Mouse (Mus musculus): ENCODE measurements around the gene Rela.
A peak's percentile ranks its signal among the peaks of the same experiment; 100 is the strongest.

Rela gene

GRCm38 (mm10) chr19:5637069-5638047 lies at the start of gene Rela:
Gene Rela, plus strand, starts transcription at chr19:5637483.
- peak; percentile 92 for DNase-seq (ENCODE audit: extremely low read depth, insufficient read length, low spot score)

DNA sequence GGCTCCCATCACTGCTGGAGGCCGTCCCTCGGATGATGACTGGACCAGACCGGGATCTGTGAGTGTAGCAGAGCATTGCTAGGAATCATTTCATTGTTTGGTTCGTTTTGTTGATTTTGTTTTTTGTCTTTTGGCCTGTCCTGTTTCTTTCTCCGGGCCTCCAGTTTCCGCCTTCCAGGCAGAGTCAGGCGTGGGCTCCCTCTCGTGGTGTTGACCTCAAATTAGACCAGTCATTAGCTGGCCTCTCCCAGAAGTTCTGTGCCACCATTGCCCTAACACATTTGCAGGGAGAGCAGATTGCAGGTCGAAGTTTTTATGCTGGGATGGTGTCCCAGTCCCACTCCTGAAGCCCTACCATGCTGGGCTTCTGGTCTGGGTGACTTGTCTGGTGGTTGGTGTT lies 48.1 kb upstream of the Rela start:
- no peak for DNase-seq (ENCODE audit: extremely low read depth, insufficient read length, low spot score)

DNA sequence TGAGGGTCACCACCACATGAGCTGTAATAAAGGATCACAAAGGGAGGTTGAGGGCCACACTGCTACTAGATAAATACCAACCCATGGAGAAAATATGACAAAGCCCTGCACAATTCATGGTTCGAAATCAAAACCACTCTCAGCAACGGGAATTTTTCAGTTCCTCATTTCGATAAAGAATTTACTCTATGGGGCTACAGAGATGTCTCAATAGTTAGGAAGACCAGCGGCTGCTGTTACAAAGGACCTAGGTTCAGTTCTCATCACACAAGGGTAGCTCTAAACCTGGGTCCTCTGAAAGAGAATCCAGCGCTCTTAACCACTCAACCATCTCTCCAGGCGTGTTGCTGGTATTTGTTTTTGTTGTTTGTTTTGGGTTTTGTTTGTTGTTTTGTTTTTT lies 45.4 kb upstream of the Rela start:
- no peak for DNase-seq (ENCODE audit: extremely low read depth, insufficient read length, low spot score)

GRCm38 (mm10) chr19:5599224-5599623 lies 38.1 kb upstream of the Rela start:
- DNase-seq (ENCODE audit: extremely low read depth, insufficient read length, low spot score): no peak

DNA sequence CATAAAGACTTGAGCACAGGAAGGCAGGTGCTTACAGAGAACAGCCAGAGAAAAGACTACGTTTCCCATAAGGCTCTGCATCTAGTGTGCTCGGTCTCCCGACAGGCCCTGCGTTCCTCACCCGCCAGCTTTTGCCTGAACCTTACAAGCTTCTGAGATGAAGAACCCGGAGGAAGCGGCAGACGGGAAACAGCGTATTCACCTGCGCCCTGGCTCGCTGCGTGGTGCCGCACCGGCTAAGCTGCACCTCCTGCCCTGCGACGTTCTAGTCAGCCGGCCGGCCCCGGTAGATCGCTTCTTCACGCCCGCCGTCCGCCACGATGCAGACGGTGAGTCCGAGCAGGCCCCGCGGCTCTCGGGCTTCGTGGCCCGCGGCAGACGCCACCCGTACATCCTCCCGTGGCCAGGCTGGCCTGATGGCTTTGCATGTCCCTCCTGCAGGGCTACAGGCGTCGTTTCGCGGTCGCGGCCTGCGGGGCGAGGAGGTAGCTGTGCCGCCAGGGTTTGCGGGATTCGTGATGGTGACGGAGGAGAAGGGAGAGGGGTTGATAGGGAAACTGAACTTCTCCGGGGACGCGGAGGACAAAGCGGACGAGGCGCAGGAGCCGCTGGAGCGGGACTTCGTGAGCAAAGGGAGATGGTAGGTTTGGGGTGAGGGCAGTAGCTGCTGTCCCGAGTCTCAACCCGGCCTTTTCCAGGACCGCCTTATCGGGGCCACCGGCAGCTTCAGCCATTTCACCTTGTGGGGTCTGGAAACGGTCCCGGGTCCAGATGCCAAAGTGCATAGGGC lies 35.3 kb upstream of the Rela start, which contains the start of gene Rnaseh2c:
Gene Rnaseh2c (plus strand): TSS at position 122 of the 790 bp plus-strand sequence.
- peak; percentile 82 for DNase-seq (ENCODE audit: extremely low read depth, insufficient read length, low spot score)

GRCm38 (mm10) chr19:5603664-5604063 lies 33.6 kb upstream of the Rela start:
- no peak for DNase-seq (ENCODE audit: extremely low read depth, insufficient read length, low spot score)

DNA sequence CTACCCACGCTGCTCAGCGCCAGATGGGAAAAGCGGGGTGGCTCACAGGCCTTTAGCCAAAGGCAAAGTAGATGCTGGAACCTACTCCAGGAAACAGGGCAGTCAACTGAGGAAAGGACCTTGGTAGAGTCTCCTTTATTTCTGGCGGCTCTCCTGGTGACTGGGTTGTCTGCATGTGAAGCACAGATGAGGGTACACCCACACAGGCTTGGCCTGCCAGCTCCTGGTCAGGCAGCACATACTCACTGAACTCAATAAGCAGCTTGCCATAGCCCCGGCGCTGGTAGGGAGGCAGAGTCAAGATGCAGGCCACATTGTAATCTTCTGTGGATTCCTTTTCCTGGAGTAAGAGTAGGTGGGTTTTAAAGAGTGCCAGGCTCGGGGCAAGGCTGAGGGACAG lies 32.2 kb upstream of the Rela start:
- no peak for DNase-seq (ENCODE audit: extremely low read depth, insufficient read length, low spot score)

DNA sequence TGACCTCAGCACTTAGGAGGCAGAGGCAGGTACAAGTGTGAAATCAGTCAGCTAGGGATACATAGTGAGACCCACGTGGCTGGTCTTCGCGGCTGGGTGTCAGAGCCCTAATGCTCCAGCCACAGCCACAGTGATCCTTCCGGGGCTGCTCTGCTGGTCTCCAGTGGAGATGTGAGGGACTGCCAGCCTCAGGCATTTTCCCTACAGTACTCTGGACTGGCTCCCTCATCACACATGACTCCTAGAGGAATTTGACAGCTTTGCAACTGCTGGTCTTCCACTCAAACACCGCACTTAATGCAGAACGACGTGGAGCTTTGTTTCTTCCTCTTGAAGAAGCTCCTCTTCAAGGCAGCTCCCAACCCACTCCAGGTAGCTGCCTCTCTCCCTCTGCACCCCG lies 31.1 kb upstream of the Rela start:
- no peak for DNase-seq (ENCODE audit: extremely low read depth, insufficient read length, low spot score)

- DNase-seq (ENCODE audit: extremely low read depth, insufficient read length, low spot score): no peak
Measured at GRCm38 (mm10) chr19:5607705-5608410, 29.4 kb upstream of the Rela start.

DNA sequence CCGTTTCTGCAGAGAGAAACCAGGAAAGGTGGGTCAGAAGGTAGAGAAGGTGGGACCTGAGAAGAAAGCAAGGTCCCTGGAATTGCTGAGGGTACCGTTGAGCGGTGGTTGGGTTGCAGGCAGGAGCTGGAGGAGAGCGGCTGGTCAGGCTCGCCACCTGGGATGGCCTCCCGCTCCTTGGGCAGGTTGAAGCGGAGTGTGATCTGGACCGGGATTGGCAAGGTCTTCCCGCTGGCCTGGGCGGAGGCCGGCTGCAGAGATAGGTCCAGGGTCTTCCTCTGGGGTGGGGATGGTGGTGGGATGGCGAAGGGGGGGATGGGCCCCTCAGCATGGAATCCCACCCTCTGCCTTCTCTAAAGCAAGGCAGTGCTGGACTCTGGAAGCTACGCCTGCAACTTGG lies 28.6 kb upstream of the Rela start:
- DNase-seq (ENCODE audit: extremely low read depth, insufficient read length, low spot score): no peak

DNA sequence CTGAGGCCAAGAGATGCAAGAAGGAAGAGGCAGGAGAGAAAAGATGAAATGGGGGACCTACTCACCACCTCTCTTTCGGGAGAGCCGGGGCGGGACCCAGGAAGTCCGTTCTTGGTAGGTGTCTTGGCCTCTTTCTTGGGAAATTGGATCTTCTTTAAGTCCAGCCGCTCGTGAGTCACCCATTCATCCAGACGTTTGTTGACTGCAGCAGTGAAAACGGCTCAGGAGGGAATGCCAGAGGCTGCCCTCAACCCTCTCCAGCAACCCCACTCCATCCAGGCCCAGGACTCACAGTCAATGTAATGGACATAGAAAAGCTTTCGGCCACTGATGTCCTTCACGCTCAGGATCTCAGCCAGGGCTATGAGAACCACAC lies 28.1 kb upstream of the Rela start:
- DNase-seq (ENCODE audit: extremely low read depth, insufficient read length, low spot score): no peak

GRCm38 (mm10) chr19:5609547-5610404 lies 27.5 kb upstream of the Rela start, which contains the start of gene Kat5:
Gene Kat5, minus strand, starts transcription at chr19:5610237.
- peak; percentile 91 for DNase-seq (ENCODE audit: extremely low read depth, insufficient read length, low spot score)

DNA sequence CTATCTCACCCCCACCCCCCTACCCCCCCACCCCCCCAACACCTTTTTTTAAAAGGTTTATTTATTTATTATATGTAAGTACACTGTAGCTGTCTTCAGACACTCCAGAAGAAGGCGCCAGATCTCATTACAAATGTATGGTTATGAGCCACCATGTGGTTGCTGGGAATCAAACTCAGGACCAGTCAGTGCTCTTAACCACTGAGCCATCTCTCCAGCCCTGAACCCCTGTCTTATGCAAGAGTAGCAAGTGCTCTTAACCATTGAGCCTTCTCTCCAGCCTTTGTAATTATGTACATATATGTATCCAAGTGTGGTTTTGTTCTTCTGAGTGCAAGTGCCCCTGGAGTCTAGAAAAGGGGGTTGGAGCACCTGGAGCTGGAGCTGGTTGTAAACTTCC lies 25.3 kb upstream of the Rela start:
- DNase-seq (ENCODE audit: extremely low read depth, insufficient read length, low spot score): no peak

DNA sequence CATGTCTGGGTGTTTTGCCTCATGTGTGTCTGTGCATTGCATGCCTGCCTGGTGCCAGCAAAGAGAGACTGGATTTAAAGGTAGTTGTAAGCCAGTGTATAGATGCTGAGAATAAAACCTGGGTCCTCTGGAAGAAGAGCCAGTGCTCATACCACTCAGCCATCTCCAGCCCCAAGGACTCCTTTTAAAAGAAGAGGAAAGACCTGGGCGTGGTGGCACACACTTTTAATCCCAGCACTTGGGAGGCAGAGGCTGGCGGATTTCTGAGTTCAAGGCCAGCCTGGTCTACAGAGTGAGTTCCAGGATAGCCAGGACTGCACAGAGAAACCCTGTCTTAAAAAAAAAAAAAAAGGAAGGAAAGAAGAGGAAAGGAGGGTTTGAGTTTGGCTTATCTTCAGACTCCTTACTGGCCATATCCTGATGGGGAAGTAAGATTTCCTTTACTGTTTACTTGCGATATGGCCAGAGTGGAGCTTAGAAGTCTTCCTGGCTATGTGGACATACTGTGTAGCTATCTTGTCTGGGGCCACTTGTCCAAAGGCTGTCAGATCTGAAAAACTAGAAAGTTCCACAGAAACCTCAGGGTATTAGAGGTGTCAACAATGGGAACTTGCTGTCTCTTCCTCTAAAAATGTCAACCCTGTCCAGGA lies 24.4 kb upstream of the Rela start:
- no peak for DNase-seq (ENCODE audit: extremely low read depth, insufficient read length, low spot score)

- DNase-seq (ENCODE audit: extremely low read depth, insufficient read length, low spot score): no peak
Measured at GRCm38 (mm10) chr19:5614953-5615352, 22.3 kb upstream of the Rela start.

DNA sequence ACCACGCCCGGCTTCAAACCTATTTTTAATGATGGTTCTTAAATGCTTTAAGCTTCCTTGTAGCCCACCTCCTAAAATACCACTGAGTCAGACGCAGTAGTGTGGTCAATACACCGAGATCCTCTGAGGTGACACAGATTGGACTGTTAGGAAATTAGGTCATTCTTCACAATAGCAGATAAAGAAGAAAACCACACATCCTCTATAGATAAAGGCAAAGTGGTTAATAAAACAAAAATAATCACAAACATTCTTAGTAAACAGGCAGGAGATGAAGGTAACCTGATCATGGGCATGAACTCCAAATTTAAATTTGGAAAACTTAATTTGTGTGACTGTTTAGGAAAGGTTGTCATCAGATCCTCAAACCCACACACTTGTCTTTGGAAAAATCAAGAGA lies 17.3 kb upstream of the Rela start:
- no peak for DNase-seq (ENCODE audit: extremely low read depth, insufficient read length, low spot score)

DNA sequence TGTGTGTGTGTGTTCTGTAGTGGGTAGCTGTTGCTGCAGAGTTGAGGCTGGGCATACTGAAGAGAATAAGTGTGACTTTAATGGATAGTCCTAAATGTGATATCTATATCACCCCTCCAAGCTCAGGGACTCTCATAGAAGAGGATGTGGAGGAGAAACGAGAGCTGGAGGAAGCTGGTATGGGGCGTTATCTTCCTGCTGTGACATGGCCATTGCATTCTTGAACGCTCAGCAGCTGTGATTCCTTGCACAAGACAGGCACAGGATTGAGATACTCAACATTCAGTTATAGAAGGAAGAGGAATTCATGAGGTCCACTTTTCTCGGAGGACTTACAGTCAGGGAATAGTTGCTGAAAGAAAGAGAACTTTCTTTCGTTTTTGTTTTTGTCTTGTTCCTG lies 15.4 kb upstream of the Rela start:
- DNase-seq (ENCODE audit: extremely low read depth, insufficient read length, low spot score): no peak

- DNase-seq (ENCODE audit: extremely low read depth, insufficient read length, low spot score): no peak
Measured at GRCm38 (mm10) chr19:5625311-5625710, 12.0 kb upstream of the Rela start.

DNA sequence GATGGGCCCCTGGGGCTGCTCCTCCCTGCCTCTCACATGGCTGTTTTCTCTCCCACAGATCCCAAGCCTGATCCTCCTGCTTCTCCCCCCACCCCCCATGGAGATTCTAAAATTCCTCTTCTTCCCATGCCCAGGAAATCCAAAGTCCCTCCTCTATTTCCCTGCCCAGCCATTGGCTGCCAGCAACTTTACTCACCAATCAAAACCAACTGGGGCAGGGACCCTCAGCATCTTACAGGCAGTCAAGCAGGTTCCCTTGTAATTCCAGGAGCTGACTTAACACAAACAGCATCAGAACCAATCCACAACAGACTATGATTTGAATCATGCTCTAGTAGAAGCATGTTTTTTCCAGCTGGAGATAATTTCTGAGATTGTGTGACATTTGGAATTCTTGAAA lies 7.4 kb upstream of the Rela start:
- DNase-seq (ENCODE audit: extremely low read depth, insufficient read length, low spot score): no peak

DNA sequence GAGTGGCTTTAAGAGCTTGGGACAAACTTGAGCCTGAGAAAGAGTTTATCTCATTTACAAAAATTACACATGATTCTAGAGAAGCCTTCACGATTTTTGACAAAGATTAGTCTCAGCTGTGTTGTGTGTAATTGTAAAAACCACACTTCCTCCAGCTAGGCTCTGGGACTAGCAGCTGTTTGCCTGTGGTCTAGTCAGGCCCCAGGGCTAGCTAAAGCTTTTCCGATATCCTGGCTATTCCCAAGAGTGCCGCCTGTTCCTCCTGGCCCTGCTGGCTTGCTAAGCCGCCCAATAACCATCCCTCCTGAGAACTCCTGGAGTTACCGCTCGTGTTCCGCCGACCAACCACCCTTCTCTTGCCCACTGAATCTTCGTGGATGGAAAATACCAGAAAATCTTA lies 5.2 kb upstream of the Rela start:
- no peak for DNase-seq (ENCODE audit: extremely low read depth, insufficient read length, low spot score)

Measured in 3134 (cell line).